Mouse (Mus musculus) hindbrain, embryonic 13.5 days (tissue): ENCODE measurements around the gene Arhgap20. TPM values are rescaled to one million over a fixed set of nuclear protein-coding genes. Genes with fewer than 3 reads are reported as not detected.

Experiments
- ATAC-seq: fragments of 200-750 bp; cut with Nextera tagmentation; 2 replicates; pipeline ENCODE4 v1.8.0; 2017; ENCODE audit warnings: moderate TSS enrichment; ENCODE audit not compliant: low FRiP score
- H3K27ac ChIP-seq: fragments of 300-500 bp; sonication (generic); 2 replicates; pipeline ENCODE4 v1.5.1; 2015; ENCODE audit warnings: inconsistent platforms, mild to moderate bottlenecking, moderate library complexity
- H3K27me3 ChIP-seq: fragments of 300-500 bp; sonication (generic); 2 replicates; pipeline ENCODE4 v1.6.1; 2015; ENCODE audit warnings: mild to moderate bottlenecking, inconsistent platforms
- H3K36me3 ChIP-seq: fragments of 300-500 bp; sonication (generic); 2 replicates; pipeline ENCODE4 v1.6.1; 2015; ENCODE audit warnings: mild to moderate bottlenecking, inconsistent platforms
- H3K4me1 ChIP-seq: fragments of 300-500 bp; sonication (generic); replicated peaks from 2 replicates; pipeline ENCODE4 v1.6.1; 2015; ENCODE audit warnings: inconsistent platforms
- H3K4me2 ChIP-seq: fragments of 300-500 bp; sonication (generic); 2 replicates; pipeline ENCODE4 v1.6.1; 2015; ENCODE audit warnings: inconsistent platforms, mild to moderate bottlenecking, moderate library complexity
- H3K4me3 ChIP-seq: fragments of 300-500 bp; sonication (generic); 2 replicates; pipeline ENCODE4 v1.5.1; 2015; ENCODE audit warnings: mild to moderate bottlenecking, inconsistent platforms
- H3K9ac ChIP-seq: fragments of 300-500 bp; sonication (generic); 2 replicates; pipeline ENCODE4 v1.6.1; 2015; ENCODE audit warnings: mild to moderate bottlenecking, inconsistent platforms
- H3K9me3 ChIP-seq: fragments of 300-500 bp; sonication (generic); 2 replicates; pipeline ENCODE4 v1.6.1; 2016; ENCODE audit warnings: inconsistent platforms
- WGBS: fragments of 180-500 bp; shearing (Covaris S2); methylation state at CpG from one replicate; pipeline ENCODE4 v1.1.7; 2015; 5-methylcytosine and 5-hydroxymethylcytosine counted together
- polyA plus RNA-seq: library from polyadenylated mRNA; unstranded; fragments of >200 nt; fragmentation: Nextera tagmentation; extraction: Ambion mirVana; gene quantifications from 2 replicates; pipeline ENCODE4 v1.2.1, GENCODE M21; 2015

Gene Arhgap20
- polyA plus RNA-seq, 1 experiment from 2014 or later, result 20.3 TPM

DNA sequence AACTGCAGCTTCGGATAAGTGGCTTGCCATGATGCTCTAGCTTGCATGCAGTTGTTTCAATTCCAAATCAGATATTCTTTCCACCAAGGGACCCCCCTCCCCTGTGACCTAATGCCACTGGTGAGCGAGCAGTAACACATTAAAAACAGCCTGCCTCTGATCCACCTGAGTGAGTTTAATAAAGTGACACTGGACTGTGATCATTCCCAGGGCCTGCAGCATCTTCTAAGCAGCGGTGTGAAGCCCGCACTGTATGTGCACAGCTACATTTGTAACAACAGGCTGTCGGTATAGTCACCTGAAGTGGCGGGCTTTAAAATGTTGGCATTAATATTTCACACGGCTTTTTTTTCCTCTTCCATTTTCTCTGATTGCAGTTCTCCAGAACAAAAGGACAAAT, 59.4 kb downstream of the Arhgap20 start:
- no peak for ATAC-seq
- H3K27ac ChIP-seq, result no peak overlapping the region
- H3K9ac ChIP-seq, result no peak overlapping the region
- H3K9me3 ChIP-seq, result no peaks in the 10 kb centered on the region
- H3K27me3 ChIP-seq, result no peaks in the 10 kb centered on the region
- H3K4me3 ChIP-seq, result no peak overlapping the region
- H3K36me3 ChIP-seq, result 0 out of 2 replicates have a peak, but pooled peaks cover 4% of the 10 kb centered on the region
- H3K4me1 ChIP-seq, result no peaks in the 10 kb centered on the region
- 82% methylated on average over 7 of the region's 7 CpGs for WGBS
- no peak overlapping the region for H3K4me2 ChIP-seq

DNA sequence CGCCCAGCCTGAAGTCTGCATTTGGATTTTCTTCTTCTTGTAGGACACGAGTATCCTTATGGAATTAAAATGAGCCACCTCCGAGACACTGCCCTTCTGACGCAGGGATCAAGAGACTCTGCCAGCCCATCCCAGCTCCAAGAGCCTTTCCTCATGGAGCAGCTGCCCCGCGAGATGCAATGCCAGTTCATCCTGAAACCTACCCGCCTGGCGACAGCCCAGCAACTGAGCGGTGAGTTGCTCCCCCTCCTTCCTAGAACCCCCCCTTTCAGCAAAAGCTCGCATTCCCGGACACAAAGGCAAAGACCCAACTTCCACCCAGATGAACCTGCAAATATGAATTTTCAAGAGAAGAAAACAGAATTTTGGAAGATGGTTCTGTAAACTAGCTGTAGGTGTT, 66.5 kb downstream of the Arhgap20 start:
- H3K27ac ChIP-seq, result no peak overlapping the region
- WGBS, result 65% methylated on average over 11 of the region's 11 CpGs
- H3K9ac ChIP-seq, result no peak overlapping the region
- ATAC-seq, result no peak
- H3K36me3 ChIP-seq, result peaks cover 15% of the 10 kb centered on the region
- H3K27me3 ChIP-seq, result no peaks in the 10 kb centered on the region
- no peaks in the 10 kb centered on the region for H3K9me3 ChIP-seq
- no peaks in the 10 kb centered on the region for H3K4me1 ChIP-seq
- H3K4me3 ChIP-seq, result no peak overlapping the region
- H3K4me2 ChIP-seq, result no peak overlapping the region

DNA sequence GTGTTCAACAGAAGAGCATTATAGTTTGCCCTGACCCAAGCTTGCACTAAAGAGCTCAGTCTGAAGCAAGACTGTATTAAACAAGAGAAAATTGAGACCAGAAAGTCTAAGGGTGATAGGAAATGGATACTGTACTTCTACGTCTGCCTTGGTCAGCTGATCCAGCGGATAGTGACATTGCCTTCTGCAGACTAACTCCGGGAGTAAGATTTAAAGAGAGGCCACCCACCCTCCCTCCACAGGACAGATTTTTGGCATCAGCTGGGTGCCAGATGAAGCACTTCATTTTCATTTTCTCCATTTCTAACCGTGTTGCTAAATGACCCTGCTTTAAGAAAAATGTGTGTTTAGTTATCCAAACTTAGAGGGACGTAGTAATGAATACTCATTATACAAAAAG, 67.2 kb downstream of the Arhgap20 start:
- H3K9me3 ChIP-seq, result no peaks in the 10 kb centered on the region
- H3K27me3 ChIP-seq, result no peaks in the 10 kb centered on the region
- no peak overlapping the region for H3K9ac ChIP-seq
- no peak overlapping the region for H3K4me3 ChIP-seq
- H3K27ac ChIP-seq, result no peak overlapping the region
- 75% methylated on average over 5 of the region's 5 CpGs for WGBS
- peaks cover 13% of the 10 kb centered on the region for H3K36me3 ChIP-seq
- H3K4me1 ChIP-seq, result no peaks in the 10 kb centered on the region
- ATAC-seq, result no peak
- no peak overlapping the region for H3K4me2 ChIP-seq

DNA sequence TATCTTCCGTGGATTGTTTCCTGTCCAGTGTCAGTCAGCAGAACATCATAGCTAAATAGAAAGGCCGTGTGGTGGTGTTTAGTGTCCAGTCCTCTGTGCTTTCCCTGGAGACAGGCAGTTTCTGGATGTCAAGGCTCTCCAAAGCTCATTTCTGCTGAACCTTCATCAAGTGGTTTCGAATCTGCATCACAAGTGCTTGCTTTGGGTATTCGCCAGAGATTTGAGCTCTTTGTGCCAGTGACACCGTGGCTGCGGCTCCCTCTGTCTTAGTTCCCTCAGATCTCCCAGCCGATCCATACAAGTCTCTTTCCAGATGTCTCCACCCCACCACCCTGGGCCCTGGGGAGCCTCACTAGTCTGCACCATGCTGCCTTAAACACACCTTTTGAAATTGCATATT, 72.6 kb downstream of the Arhgap20 start:
- WGBS, result 59% methylated on average over 7 of the region's 7 CpGs
- peaks cover 28% of the 10 kb centered on the region for H3K36me3 ChIP-seq
- no peaks in the 10 kb centered on the region for H3K9me3 ChIP-seq
- H3K4me3 ChIP-seq, result no peak overlapping the region
- H3K9ac ChIP-seq, result no peak overlapping the region
- H3K4me2 ChIP-seq, result no peak overlapping the region
- no peaks in the 10 kb centered on the region for H3K27me3 ChIP-seq
- H3K27ac ChIP-seq, result no peak overlapping the region
- 0 out of 2 replicates have a peak, but pooled peaks cover 2% of the 10 kb centered on the region for H3K4me1 ChIP-seq
- no peak for ATAC-seq

DNA sequence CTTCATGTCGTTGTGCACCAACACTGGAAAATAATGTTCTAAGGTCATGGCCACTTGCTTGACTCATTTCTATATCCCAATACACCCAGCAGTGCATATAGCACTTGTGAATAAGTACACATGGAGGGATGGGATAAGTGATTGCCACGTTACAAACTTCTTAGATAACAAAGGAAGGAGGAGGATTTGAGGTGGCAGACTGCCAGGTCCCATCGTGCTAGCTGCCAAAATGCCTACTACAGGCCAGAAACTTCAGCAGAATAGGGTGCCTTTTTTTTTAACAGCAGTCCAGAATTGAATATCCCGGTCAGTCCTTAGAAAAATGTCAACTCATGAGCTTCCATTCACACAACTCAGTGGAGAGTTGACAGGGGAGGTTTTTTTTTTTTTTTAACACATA, 78.1 kb downstream of the Arhgap20 start:
- no peak overlapping the region for H3K4me2 ChIP-seq
- no peaks in the 10 kb centered on the region for H3K27me3 ChIP-seq
- H3K4me1 ChIP-seq, result no peaks in the 10 kb centered on the region
- no peak overlapping the region for H3K4me3 ChIP-seq
- H3K36me3 ChIP-seq, result peaks cover 42% of the 10 kb centered on the region
- no peaks in the 10 kb centered on the region for H3K9me3 ChIP-seq
- H3K9ac ChIP-seq, result no peak overlapping the region
- WGBS, result 64% methylated on average over 4 of the region's 4 CpGs
- no peak for ATAC-seq
- H3K27ac ChIP-seq, result no peak overlapping the region

DNA sequence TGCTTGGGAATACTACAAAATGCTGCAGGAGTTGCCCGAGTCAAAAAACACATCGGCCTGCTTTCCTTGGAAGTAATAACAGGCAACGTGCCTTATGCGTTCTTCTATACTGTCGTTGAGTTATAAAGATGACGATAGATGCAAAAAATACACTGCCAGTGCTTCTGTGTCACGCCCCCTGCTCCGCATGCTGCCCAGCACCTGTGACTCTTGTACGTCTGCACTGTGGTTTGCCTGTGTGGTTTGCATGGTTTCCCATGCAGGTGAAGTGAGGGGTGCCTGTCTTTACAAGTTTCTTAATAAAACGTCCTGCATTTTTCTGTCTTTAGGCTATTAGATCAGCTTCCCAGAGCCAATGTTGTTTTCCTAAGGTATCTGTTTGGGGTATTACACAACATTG, 80.7 kb downstream of the Arhgap20 start:
- H3K4me2 ChIP-seq, result no peak overlapping the region
- no peaks in the 10 kb centered on the region for H3K27me3 ChIP-seq
- no peaks in the 10 kb centered on the region for H3K9me3 ChIP-seq
- H3K4me1 ChIP-seq, result no peaks in the 10 kb centered on the region
- no peak overlapping the region for H3K9ac ChIP-seq
- no peak for ATAC-seq
- no peak overlapping the region for H3K27ac ChIP-seq
- H3K36me3 ChIP-seq, result peaks cover 48% of the 10 kb centered on the region
- H3K4me3 ChIP-seq, result no peak overlapping the region
- 93% methylated on average over 10 of the region's 10 CpGs for WGBS

DNA sequence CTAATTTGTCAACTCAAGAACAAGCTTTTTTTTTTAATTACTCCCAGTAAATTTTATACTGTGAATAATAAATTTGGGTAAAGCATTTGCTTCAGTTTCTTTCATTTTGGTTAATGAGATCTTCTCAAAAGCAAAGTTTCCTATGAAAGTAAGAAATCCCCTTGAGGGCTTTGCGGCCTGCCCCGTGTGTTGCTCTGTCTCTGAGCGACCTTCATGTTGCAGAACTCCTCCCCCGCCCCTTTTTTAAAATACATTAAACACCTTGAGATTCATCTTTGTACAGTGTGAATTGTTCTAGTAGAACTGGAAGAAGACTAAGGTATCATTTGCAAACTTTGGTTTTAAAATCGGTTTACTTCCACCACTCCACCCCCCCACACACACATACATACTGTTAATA, 88.6 kb downstream of the Arhgap20 start:
- no peaks in the 10 kb centered on the region for H3K27me3 ChIP-seq
- no peak overlapping the region for H3K27ac ChIP-seq
- H3K9me3 ChIP-seq, result 0 out of 2 replicates have a peak, but pooled peaks cover 4% of the 10 kb centered on the region
- peaks cover 39% of the 10 kb centered on the region for H3K36me3 ChIP-seq
- no peak overlapping the region for H3K9ac ChIP-seq
- H3K4me3 ChIP-seq, result no peak overlapping the region
- 94% methylated on average over 5 of the region's 5 CpGs for WGBS
- no peaks in the 10 kb centered on the region for H3K4me1 ChIP-seq
- H3K4me2 ChIP-seq, result no peak overlapping the region
- no peak for ATAC-seq

DNA sequence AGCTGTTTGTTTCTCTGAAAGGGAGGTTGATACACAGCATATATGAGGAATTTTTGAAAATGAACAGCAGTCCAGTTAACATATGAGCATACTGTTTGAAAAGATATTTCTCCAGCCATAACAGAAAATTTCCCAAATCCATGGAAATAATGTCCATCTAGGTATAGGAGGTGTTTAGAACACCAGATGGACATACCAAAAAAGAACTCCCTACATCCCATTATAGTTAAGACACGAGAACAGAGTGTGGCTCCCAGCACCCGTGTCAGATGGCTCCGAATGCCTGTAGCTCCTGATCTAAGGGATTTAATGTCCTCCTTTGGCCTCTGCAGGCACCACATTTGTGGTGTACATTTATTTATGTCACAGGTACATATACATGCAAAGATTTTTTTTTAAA, 99.1 kb downstream of the Arhgap20 start:
- Histone ChIP-seq H3K36me3 (no peaks in the 10 kb centered on the region), H3K27me3 (no peaks in the 10 kb centered on the region), H3K4me1 (no peaks in the 10 kb centered on the region), H3K4me3 (no peak overlapping the region), H3K9me3 (no peaks in the 10 kb centered on the region), H3K9ac (no peak overlapping the region), H3K27ac (no peak overlapping the region), H3K4me2 (no peak overlapping the region)
- WGBS, result 88% methylated on average over 3 of the region's 3 CpGs
- ATAC-seq, result no peak

DNA sequence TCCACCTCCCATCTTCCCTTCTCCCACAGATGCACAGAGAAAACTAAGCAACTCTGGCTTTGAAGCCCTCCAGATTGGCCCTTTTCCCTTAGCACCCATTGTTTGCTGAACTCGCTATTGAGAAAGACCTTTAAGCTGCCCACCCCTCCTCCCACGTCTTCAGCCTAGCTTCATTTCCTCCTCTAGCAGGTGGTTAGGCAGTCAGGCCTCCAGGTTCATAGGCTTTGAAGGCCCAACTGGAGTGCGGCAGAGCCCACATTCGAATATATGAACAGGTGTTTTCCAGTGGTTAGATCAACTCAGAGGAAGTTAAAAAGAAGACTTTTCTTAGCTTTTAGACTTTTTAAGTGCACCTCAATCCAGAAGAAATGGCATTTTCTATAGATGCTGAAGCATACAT, 101.5 kb downstream of the Arhgap20 start:
- Histone ChIP-seq H3K9me3 (no peaks in the 10 kb centered on the region), H3K9ac (no peak overlapping the region), H3K4me3 (no peak overlapping the region), H3K27me3 (no peaks in the 10 kb centered on the region), H3K27ac (no peak overlapping the region), H3K4me2 (no peak overlapping the region), H3K36me3 (no peaks in the 10 kb centered on the region), H3K4me1 (no peaks in the 10 kb centered on the region)
- 60% methylated on average over 4 of the region's 4 CpGs for WGBS
- no peak for ATAC-seq

DNA sequence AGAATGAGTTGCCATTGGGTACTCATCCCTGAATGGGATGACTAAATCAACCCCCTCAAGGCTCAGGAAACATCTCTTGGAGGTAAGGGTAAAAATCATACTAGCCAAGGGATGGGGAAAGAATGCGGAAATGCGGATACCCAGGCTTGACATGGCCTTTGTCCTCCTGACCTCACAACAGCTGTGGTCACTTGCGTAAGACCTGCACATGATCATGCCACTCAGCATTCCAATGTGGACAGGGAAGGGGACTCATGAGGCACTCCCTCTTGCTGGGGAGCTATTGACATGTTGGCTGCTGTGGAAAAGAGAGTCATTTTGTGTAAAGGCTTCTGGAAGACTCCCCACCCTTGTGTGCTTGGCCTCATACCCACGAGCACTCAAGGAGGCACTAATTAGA, 103.9 kb downstream of the Arhgap20 start:
- H3K9ac ChIP-seq, result no peak overlapping the region
- WGBS, result 87% methylated on average over 4 of the region's 4 CpGs
- no peaks in the 10 kb centered on the region for H3K4me1 ChIP-seq
- H3K4me2 ChIP-seq, result no peak overlapping the region
- H3K9me3 ChIP-seq, result no peaks in the 10 kb centered on the region
- no peak for ATAC-seq
- no peak overlapping the region for H3K4me3 ChIP-seq
- no peak overlapping the region for H3K27ac ChIP-seq
- no peaks in the 10 kb centered on the region for H3K36me3 ChIP-seq
- no peaks in the 10 kb centered on the region for H3K27me3 ChIP-seq

DNA sequence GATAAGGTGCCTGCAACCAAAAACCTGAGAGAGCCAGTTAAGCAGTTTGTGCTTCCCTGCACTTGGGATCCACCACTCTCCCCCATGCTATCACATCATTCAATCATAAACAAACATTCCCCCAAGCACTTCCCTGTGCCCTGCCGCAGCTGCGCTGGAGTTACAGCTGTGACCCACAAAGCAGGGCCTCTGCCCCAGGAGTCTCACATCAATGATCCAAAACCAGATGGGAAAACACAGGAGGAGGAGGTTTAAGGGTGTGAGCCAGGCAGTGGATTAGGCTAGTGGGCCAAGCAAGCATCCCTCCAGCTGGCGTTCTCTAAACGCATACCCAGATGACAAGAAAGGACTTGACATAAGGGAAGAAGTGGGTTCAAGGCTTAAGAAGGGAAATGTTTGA, 109.2 kb downstream of the Arhgap20 start:
- Histone ChIP-seq H3K4me1 (0 out of 2 replicates have a peak, but pooled peaks cover 3% of the 10 kb centered on the region), H3K4me3 (no peak overlapping the region), H3K27ac (no peak overlapping the region), H3K27me3 (no peaks in the 10 kb centered on the region), H3K9me3 (no peaks in the 10 kb centered on the region), H3K4me2 (no peak overlapping the region), H3K36me3 (no peaks in the 10 kb centered on the region), H3K9ac (no peak overlapping the region)
- ATAC-seq, result no peak
- 58% methylated on average over 4 of the region's 4 CpGs for WGBS

DNA sequence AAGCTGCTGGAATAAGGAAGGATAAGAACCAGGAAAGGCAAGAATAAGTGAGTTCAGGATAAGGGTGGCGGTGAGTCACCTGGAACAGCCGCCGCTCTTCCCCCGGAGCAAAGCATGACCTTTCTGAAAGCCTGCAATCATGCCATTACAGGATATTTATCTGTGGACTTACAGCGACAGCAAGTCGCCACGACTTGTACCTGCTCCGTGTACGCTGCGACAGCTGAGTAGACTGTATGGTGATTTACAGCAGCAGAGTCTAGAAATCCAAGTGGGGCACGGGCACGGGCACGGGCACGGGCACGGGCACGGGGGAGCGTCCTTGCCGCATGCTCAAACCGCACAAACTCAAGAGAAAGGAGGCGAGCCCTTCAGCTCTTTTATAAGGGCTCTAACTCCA, 110.4 kb downstream of the Arhgap20 start:
- H3K27me3 ChIP-seq, result no peaks in the 10 kb centered on the region
- no peak for ATAC-seq
- no peaks in the 10 kb centered on the region for H3K36me3 ChIP-seq
- no peak overlapping the region for H3K27ac ChIP-seq
- no peak overlapping the region for H3K4me2 ChIP-seq
- no peaks in the 10 kb centered on the region for H3K9me3 ChIP-seq
- no peak overlapping the region for H3K9ac ChIP-seq
- WGBS, result 93% methylated on average over 20 of the region's 20 CpGs
- 0 out of 2 replicates have a peak, but pooled peaks cover 3% of the 10 kb centered on the region for H3K4me1 ChIP-seq
- no peak overlapping the region for H3K4me3 ChIP-seq

DNA sequence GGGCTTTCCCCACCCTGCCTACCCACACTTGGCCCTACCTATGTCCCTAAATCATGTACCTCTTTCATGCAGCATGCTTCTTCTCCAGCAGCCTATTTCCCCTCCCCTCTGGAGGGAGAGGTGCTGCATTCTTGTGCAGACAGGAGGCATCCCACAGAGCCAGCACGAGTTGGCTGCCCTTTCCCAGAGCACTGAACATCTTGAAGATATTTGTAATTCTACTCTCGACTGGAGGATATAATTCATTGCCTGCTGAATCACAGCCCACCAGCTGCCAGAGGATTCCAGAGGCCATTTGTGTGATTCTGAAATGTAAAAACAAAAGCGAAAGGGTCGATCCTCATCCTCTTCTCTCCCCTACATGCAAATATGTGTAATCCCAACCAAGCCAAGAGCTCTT, 116.2 kb downstream of the Arhgap20 start:
- H3K27ac ChIP-seq, result no peak overlapping the region
- no peaks in the 10 kb centered on the region for H3K36me3 ChIP-seq
- no peak for ATAC-seq
- no peak overlapping the region for H3K4me3 ChIP-seq
- 0 out of 2 replicates have a peak, but pooled peaks cover 2% of the 10 kb centered on the region for H3K4me1 ChIP-seq
- no peak overlapping the region for H3K4me2 ChIP-seq
- no peak overlapping the region for H3K9ac ChIP-seq
- 50% methylated on average over 4 of the region's 4 CpGs for WGBS
- peaks cover 3% of the 10 kb centered on the region; the same call in 1 of the 2 replicates for H3K9me3 ChIP-seq
- H3K27me3 ChIP-seq, result no peaks in the 10 kb centered on the region
